Mouse (Mus musculus) hematopoietic stem cell, adult 5-6 weeks (primary cell): Measurements from ENCODE around the gene Ppargc1a. TPM values are rescaled to one million over a fixed set of nuclear protein-coding genes. Genes with fewer than 3 reads are reported as not detected.

ENCODE experiments used
- ATAC-seq, 2 experiments: fragments of 125-278 bp in 1 of 2; replicated peaks in 1 of 2; 2 replicates each; pipeline ENCODE4 v1.8.0; 2016 to 2017; ENCODE audit warnings: inconsistent platforms in 2 of 2, mild to moderate bottlenecking in 2 of 2, moderate number of reproducible peaks in 2 of 2, low read depth in 1 of 2, moderate TSS enrichment in 1 of 2; ENCODE audit not compliant: low FRiP score in 2 of 2, poor library complexity in 2 of 2, severe bottlenecking in 2 of 2, insufficient read depth in 1 of 2, low TSS enrichment in 1 of 2
- total RNA-seq: library from RNA; stranded (forward); fragments of 172-1452, 232-1000 nt; gene quantifications from 2 replicates; pipeline ENCODE4 v1.2.3, GENCODE M21; 2017

The Ppargc1a gene
- total RNA-seq, 1 experiment from 2014 or later, result 2.7 TPM

- no peak for ATAC-seq
Observed at GRCm38 (mm10) chr5:51471614-51472013, 95.9 kb downstream of the Ppargc1a start.

- no peak for ATAC-seq
Observed at GRCm38 (mm10) chr5:51466036-51466435, 101.5 kb downstream of the Ppargc1a start.

- ATAC-seq, result no peak
Observed at GRCm38 (mm10) chr5:51452033-51452432, 115.5 kb downstream of the Ppargc1a start.

- ATAC-seq, result no peak
Observed at GRCm38 (mm10) chr5:51447631-51448030, 119.9 kb downstream of the Ppargc1a start.

GRCm38 (mm10) chr5:51446299-51447090 lies 121.0 kb downstream of the Ppargc1a start:
- ATAC-seq, result no peak

- ATAC-seq, result no peak
Observed at GRCm38 (mm10) chr5:51445726-51446125, 121.8 kb downstream of the Ppargc1a start.

GRCm38 (mm10) chr5:51439773-51440172 lies 127.8 kb downstream of the Ppargc1a start:
- ATAC-seq, result no peak

GRCm38 (mm10) chr5:51433905-51434304 lies 133.6 kb downstream of the Ppargc1a start:
- peak; percentile 37 to 56; a peak in 2 of 4 replicates for ATAC-seq

GRCm38 (mm10) chr5:51432532-51432931 lies 135.0 kb downstream of the Ppargc1a start:
- ATAC-seq, result no peak

GRCm38 (mm10) chr5:51432031-51432430 lies 135.5 kb downstream of the Ppargc1a start:
- ATAC-seq, result no peak

- no peak for ATAC-seq
Observed at GRCm38 (mm10) chr5:51426406-51426805, 141.1 kb downstream of the Ppargc1a start.

GRCm38 (mm10) chr5:51416377-51416776 lies 151.1 kb downstream of the Ppargc1a start:
- no peak for ATAC-seq

- no peak for ATAC-seq
Observed at GRCm38 (mm10) chr5:51415456-51415855, 152.1 kb downstream of the Ppargc1a start.

GRCm38 (mm10) chr5:51412303-51413117 lies 155.0 kb downstream of the Ppargc1a start:
- no peak for ATAC-seq

GRCm38 (mm10) chr5:51410006-51410405 lies 157.5 kb downstream of the Ppargc1a start:
- ATAC-seq, result no peak

- no peak for ATAC-seq
Observed at GRCm38 (mm10) chr5:51406406-51406805, 161.1 kb downstream of the Ppargc1a start.
